Mouse (Mus musculus): ENCODE data around the gene Trnau1ap.

Trnau1ap gene

DNA sequence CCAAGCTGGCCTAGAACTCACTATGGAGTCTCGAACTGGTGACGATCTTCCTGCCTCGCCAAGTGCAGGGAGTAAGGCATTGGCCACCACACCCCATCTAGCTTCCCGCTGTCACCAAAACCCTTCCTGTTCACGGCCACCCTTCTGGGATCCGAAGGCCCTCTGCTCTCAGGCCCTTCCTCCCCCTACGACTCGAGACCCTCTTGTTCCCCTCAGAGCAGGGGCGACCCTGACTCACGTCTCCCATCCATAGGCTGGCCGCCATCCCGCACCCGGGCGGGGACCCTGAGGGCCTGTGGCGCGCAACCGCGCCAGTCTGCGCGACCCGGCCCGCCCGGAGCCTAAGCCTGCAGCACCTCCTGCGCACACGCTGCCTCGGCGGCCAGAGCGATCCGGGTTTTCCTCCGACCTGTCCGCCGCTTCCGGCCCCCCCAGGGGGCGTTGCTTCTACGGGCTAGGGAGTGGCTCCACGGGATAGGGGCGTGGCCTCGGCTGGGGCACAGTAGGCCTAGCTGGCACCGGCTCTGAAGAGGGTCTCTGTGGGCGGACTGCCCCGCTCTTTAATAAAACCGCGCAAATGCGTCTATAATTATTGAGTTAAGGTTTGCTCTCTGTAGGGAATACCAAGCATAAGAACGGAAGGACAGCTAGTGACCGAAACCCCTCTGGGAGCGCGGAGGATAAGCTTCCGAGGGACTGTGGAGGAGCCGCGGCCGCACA, at the start of gene Trnau1ap:
TSS of gene Trnau1ap (minus strand) at position 424 of the 720 bp plus-strand sequence.
- peak; percentile 83 to 90 for DNase-seq (ENCODE audit: low spot score in 2 of 2)

DNA sequence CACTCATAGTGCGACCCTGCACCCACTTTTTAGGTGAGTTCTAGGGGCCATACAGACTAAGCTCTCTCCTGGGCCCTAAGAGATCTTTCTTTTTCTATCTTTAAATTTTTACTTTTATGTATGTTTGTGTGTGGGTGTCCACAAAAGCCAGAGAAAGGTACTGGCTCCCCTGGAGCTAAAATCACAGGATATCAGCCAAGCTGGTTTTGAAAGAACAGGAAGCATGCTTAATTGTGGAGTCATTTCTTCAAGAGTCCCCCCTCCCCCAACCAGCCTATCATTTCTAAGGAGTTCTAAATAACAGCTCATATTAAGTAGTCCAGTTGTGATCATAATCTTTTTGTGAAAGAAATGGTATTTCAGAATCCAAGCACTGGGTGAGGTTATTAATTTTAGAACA, 44.5 kb upstream of the Trnau1ap start:
- no peak for DNase-seq (ENCODE audit: low spot score in 2 of 2)

DNA sequence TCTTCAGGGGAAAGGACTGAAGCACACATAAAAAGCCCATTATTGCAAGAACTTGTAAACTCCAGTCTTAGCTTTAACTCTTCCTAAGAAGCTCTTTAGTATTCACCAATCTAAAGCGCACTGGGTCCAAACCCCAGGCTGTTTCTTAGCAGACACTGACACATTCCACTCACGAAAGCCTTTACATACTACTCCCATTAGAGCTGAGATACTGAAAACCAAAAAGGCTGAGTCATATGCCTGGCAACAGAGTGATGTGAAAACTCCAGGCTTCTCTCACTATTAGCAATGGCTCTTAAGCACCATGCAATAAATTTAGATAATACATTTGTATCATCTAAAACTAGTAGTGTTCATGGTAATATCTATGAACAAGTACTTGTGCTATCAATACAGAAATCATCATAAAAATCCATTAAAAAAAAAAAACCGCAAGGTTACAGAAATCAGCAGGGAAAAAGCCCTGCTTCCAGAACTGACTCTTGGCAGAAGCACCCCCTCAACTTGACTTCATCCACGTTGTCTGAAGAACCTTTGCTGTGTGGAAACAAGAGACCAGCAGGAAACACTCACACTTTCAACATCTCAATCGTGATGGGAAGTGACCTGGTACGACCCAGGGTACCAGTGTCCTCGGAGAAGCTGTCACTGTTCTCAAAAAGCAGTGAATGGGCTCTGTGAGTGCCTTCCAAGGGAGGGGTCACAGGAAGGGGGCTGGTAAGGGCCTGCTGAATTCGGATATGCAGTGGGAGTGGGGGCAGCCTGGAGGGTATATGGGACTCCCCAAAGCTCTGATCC, 40.8 kb upstream of the Trnau1ap start:
- no peak for DNase-seq (ENCODE audit: low spot score in 2 of 2)

- DNase-seq (ENCODE audit: low spot score in 2 of 2) = peak in 1 of 2 experiments; percentile 2
Observed at GRCm38 (mm10) chr4:132367480-132368201, 38.3 kb upstream of the Trnau1ap start.

GRCm38 (mm10) chr4:132365450-132366060, 36.2 kb upstream of the Trnau1ap start:
- no peak for DNase-seq (ENCODE audit: low spot score in 2 of 2)

- DNase-seq (ENCODE audit: low spot score in 2 of 2) = no peak
Observed at GRCm38 (mm10) chr4:132363487-132363886, 34.1 kb upstream of the Trnau1ap start.

GRCm38 (mm10) chr4:132359510-132359909, 30.2 kb upstream of the Trnau1ap start:
- DNase-seq (ENCODE audit: low spot score in 2 of 2) = no peak

DNA sequence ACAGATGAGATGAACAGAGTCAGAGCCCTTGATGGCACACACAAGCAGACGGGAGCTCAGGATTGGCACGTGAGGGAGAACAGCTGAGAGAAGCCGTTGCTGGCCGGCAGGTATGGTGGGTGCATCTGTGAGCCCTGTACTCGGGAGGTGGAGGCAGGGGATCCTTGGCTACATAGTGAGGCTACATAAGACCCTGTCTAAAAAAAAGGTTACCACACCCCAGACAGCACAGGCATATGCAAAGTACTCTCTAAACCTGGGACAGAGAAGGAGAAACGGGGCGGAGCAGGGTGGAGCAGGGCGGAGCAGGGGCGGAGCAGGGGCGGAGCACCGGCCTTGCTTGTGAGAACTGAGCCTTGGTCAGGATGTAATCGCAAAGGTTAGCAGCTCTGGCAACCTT, 26.8 kb upstream of the Trnau1ap start:
- DNase-seq (ENCODE audit: low spot score in 2 of 2) = peak in 1 of 2 experiments; percentile 35

DNA sequence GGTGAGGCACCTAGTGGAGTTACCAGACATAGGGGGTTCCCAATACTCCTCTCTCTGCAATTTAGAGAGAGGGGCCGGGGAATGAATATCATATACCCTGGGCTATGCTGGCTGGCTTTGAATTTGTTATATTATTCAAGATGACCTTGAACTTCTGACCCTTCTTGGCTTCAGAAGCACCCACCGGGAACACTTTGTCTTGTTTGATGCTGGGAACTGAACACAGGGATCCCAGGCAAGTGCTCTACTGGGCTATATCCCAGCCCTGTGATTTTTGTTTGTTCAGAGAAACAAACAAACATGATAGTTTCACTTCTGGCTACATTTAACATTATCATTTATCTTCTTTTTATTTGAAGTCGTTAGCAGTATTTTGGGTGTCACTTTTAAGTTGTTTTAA, 26.1 kb upstream of the Trnau1ap start:
- no peak for DNase-seq (ENCODE audit: low spot score in 2 of 2)

GRCm38 (mm10) chr4:132354571-132354970, 25.2 kb upstream of the Trnau1ap start:
- DNase-seq (ENCODE audit: low spot score in 2 of 2) = peak; percentile 29 to 72

GRCm38 (mm10) chr4:132353481-132353885, 24.1 kb upstream of the Trnau1ap start, which contains the start of gene Rcc1:
Gene Rcc1, minus strand, starts transcription at chr4:132353605.
- DNase-seq (ENCODE audit: low spot score in 2 of 2) = peak; percentile 88 to 92

- peak in 1 of 2 experiments; percentile 22 for DNase-seq (ENCODE audit: low spot score in 2 of 2)
Observed at GRCm38 (mm10) chr4:132352739-132353138, 23.4 kb upstream of the Trnau1ap start.

GRCm38 (mm10) chr4:132351401-132351800, 22.1 kb upstream of the Trnau1ap start:
- DNase-seq (ENCODE audit: low spot score in 2 of 2) = no peak

GRCm38 (mm10) chr4:132350854-132351253, 21.5 kb upstream of the Trnau1ap start:
- no peak for DNase-seq (ENCODE audit: low spot score in 2 of 2)

- no peak for DNase-seq (ENCODE audit: low spot score in 2 of 2)
Observed at GRCm38 (mm10) chr4:132350123-132350740, 20.9 kb upstream of the Trnau1ap start.

DNA sequence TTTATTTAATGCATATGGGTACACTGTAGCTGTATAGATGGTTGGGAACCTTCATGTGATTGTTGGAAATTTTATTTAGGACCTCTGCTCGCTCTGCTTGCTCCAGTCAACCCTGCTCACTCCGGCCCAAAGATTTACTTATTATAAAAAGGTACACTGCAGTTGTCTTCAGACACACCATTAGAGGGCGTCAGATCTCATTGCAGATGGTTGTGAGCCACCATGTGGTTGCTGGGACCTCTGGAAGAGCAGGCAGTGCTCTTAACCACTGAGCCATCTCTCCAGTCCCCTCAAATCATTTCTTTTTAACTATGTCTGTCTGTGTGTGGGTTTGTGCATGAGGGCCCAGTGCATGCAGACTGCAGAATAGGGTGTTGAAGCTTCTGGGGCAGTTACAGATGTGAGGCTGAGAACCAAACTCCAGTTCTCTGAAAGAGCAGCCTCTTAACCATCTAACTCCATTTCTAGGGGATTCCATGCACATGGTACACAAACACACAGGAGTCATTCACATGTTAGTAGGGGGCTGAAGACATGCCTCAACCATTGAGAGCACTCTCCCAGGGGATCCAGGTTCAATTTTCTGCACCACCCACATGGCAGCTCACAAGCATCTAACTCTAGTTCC, 20.3 kb upstream of the Trnau1ap start:
- DNase-seq (ENCODE audit: low spot score in 2 of 2) = no peak

DNA sequence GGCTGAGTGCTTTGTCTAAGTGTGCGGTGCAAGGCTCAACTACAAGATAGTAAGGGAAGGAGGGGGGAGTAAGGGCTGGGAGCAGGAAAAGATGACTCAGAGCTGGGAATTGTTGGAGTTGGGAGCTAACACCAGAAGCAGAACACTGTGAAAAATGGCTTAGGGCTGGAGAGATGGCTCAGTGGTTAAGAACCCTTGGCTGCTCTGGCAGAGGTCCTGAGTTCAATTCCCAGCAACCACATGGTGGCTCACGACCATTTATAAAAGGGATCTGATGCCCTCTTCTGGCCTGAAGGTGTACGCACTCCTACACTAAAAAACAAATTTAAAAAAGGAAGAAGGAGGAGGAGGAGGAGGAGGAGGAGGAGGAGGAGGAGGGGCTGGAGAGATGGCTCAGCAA, 17.3 kb upstream of the Trnau1ap start:
- no peak for DNase-seq (ENCODE audit: low spot score in 2 of 2)

- DNase-seq (ENCODE audit: low spot score in 2 of 2) = no peak
Observed at GRCm38 (mm10) chr4:132346261-132346660, 16.9 kb upstream of the Trnau1ap start.

DNA sequence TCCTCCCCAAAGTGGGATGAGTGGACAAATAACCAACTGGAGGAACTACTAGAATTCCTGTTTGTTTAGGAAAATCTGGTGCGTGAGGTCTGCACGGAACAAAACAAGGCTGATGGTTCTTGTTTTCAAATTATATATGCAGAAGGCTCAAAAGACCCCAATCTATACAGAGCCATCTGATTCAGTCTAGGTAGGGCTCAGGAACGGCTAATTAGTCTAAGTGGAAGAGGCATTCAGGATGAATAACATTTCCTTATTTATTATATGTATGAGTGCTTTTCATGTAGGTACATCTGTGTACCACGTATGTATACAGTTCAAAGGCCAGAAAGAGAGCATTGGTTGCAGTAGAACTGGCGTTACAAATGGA, 16.5 kb upstream of the Trnau1ap start:
- DNase-seq (ENCODE audit: low spot score in 2 of 2) = no peak

DNA sequence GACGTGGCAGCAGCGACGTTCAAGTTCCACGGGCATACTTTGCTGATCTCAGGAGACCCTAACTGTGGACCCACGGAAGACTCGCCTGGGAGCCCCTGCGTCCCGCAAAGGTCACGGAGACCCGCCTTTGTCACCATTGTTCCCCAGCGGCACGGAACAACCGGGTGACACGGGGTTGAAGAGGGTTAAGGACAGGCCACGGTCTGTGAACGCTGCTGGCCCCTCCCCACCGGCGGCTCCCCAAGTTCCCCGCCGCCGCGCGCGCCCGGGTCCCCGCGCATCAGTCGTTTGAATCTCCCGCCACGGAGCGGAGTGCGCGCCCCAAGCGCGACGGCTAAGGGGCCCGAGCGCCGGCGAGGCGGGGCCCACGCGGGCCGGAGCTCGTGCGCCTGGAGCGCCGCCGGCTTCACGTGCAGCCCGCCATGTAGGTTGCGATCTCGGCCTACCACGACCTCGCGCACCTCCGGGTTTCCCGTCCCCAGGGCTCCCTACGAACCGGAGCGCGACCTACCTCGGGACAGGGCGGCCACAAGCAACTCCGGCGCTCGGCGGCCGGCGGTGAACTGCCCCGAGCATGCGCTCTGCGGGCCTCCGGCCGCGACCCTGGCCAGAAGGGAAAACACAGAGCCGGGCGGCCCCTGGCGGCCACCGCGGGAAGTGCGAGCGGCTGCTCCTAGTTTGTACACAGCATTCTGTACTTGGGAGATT, 16.0 kb upstream of the Trnau1ap start:
- peak; percentile 95 to 96 for DNase-seq (ENCODE audit: low spot score in 2 of 2)
